Mouse (Mus musculus) intestine, embryonic 16.5 days (tissue): ENCODE data around the gene Gm45234. TPM values are rescaled to one million over a fixed set of nuclear protein-coding genes. Genes with fewer than 3 reads are reported as not detected.

Experiments
- ATAC-seq: fragments of 200-750 bp; cut with Nextera tagmentation; 2 replicates; pipeline ENCODE4 v1.8.0; 2017; ENCODE audit warnings: moderate TSS enrichment, moderate library complexity
- H3K27ac ChIP-seq: fragments of 300-500 bp; sonication (generic); 2 replicates; pipeline ENCODE4 v1.5.1; 2014; ENCODE audit warnings: mild to moderate bottlenecking, low read length
- H3K27me3 ChIP-seq: fragments of 300-500 bp; sonication (generic); replicated peaks from 2 replicates; pipeline ENCODE4 v1.6.1; 2014; ENCODE audit warnings: low read length, control low read depth, mixed read lengths; ENCODE audit not compliant: control insufficient read depth, insufficient read depth
- H3K36me3 ChIP-seq: fragments of 300-500 bp; sonication (generic); 2 replicates; pipeline ENCODE4 v1.6.1; 2014; ENCODE audit warnings: low read length, control low read depth; ENCODE audit not compliant: control insufficient read depth, insufficient read depth
- H3K4me1 ChIP-seq: fragments of 300-500 bp; sonication (generic); 2 replicates; pipeline ENCODE4 v1.6.1; 2014; ENCODE audit warnings: low read length, control low read depth, mixed read lengths; ENCODE audit not compliant: control insufficient read depth, insufficient read depth
- H3K4me2 ChIP-seq: fragments of 300-500 bp; sonication (generic); 2 replicates; pipeline ENCODE4 v1.6.1; 2014; ENCODE audit warnings: low read depth, low read length, control low read depth
- H3K4me3 ChIP-seq: fragments of 300-500 bp; sonication (generic); 2 replicates; pipeline ENCODE4 v1.5.1; 2014; ENCODE audit warnings: mild to moderate bottlenecking, low read length
- H3K9ac ChIP-seq: fragments of 300-500 bp; sonication (generic); 2 replicates; pipeline ENCODE4 v1.6.1; 2014; ENCODE audit warnings: low read depth, low read length
- H3K9me3 ChIP-seq: fragments of 300-500 bp; sonication (generic); 2 replicates; pipeline ENCODE4 v1.6.1; 2016; ENCODE audit warnings: low read length, control low read depth; ENCODE audit not compliant: control insufficient read depth
- WGBS: fragments of 180-500 bp; shearing (Covaris S2); extraction: QIAGEN DNeasy Blood & Tissue Kit; methylation state at CpG from one replicate; pipeline ENCODE4 v1.1.7; 2014; 5-methylcytosine and 5-hydroxymethylcytosine counted together
- polyA plus RNA-seq: library from polyadenylated mRNA; unstranded; fragments of >200 nt; fragmentation: Nextera tagmentation; extraction: Ambion mirVana; gene quantifications from 2 replicates; pipeline ENCODE4 v1.2.1, GENCODE M21; 2015

Gm45234 gene
- polyA plus RNA-seq, 1 experiment from 2014 or later, result not detected

DNA sequence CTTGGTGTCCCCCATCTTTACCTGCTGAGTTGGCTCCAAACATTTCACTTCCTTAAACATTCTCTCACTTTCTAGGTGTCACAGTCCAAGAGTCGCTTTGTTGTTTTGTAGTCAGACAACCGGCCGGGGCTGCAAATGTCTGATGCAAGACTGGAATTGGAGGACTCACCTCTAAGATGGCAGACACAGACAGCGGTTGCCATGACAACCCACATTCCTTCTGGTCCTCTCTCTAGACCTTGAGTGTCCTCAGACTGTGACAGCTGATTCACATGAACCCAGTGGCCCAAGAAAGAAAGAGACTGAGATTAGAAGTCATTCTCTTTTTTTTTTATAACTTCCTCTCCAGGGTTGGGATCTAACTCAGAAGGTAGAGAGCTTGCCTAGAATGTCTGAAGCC is 33.7 kb upstream of the Gm45234 start:
- Histone ChIP-seq H3K9ac (no peak overlapping the region), H3K4me3 (no peak overlapping the region), H3K27ac (no peak overlapping the region), H3K9me3 (no peaks in the 10 kb centered on the region), H3K4me2 (no peak overlapping the region), H3K4me1 (no peaks in the 10 kb centered on the region), H3K27me3 (no peaks in the 10 kb centered on the region), H3K36me3 (no peaks in the 10 kb centered on the region)
- ATAC-seq, result no peak
- WGBS, result 81% methylated on average over 4 of the region's 4 CpGs

DNA sequence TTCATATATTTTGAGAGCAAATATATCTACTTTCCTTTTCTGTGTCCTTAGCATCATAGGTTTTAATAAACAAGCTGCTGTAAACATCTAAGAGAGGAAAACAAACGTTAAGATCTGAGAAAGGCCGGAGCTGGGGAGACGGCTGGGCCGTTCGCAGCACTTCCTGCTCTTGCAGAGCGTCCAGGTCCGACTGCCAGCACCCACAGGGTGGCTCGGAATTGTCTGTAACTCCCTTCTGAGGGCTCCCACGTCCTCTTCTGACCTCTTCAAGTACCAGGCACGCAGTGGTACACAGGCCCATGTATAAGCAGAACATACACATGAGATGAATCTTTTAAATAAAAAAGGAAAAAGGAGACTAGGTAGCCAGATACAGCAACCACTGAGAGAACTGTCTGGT is 31.9 kb upstream of the Gm45234 start:
- ATAC-seq, result no peak
- no peaks in the 10 kb centered on the region for H3K9me3 ChIP-seq
- H3K4me3 ChIP-seq, result no peak overlapping the region
- H3K27me3 ChIP-seq, result no peaks in the 10 kb centered on the region
- no peak overlapping the region for H3K4me2 ChIP-seq
- no peaks in the 10 kb centered on the region for H3K36me3 ChIP-seq
- no peaks in the 10 kb centered on the region; the same call in 1 of the 2 replicates for H3K4me1 ChIP-seq
- H3K9ac ChIP-seq, result no peak overlapping the region
- 66% methylated on average over 10 of the region's 10 CpGs for WGBS
- H3K27ac ChIP-seq, result no peak overlapping the region

DNA sequence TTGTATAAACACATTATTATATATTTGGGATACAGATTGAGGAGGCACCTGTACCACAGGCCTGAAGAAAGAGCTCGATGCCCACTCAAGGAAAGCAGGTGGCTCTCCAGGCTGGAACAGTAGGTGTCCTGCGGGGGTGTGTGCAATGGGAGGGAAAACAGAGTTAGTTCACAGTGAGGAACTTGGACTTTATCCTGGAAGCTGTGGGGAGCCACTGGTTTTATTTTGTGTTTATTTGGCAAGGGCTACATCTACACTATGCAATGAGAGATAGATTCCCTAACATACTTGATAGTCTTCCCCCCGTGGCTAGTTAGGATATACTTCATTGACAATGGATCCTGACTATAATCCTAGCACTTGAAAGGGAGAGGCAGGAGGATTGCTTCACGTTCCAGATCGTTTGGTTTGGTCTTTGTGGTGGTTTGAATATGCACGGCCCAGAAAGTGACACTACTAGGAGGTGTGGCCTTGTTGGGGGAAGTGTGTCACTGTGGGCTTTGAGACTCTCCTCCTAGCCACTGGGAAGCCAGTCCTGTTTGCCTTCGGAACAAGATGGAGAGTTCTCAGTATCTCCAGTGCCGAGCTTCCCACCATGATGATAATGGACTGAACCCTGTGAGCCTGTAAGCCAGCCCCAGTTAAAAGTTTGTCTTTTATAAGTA is 31.1 kb upstream of the Gm45234 start:
- Histone ChIP-seq H3K4me2 (no peak overlapping the region), H3K9me3 (no peaks in the 10 kb centered on the region), H3K4me3 (no peak overlapping the region), H3K36me3 (no peaks in the 10 kb centered on the region), H3K27ac (no peak overlapping the region), H3K4me1 (no peaks in the 10 kb centered on the region; the same call in 1 of the 2 replicates), H3K27me3 (no peaks in the 10 kb centered on the region), H3K9ac (no peak overlapping the region)
- WGBS, result 49% methylated on average over 8 of the region's 8 CpGs
- no peak for ATAC-seq

DNA sequence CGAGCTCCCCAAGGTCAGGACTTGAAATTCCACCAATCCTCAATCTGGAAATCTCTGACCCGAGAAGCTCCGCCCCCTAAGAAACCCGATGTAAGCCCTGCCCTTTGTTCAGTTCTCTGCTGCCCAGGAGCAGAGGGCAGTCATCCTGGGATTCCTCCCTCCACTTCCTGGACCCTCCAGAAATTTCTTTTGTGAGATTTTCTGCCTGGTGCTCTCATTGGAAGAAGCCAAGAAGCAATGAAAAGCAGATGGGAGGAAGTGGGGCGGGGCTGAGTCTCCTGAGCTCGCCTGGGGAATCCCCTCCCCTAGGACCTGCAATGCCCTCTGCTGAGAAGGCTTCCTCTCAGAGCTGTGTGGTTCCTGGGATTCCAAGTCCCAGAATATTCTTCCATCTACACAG is 26.6 kb upstream of the Gm45234 start:
- 20% methylated on average over 6 of the region's 6 CpGs for WGBS
- ATAC-seq, result peak; percentile 53
- H3K27me3 ChIP-seq, result no peaks in the 10 kb centered on the region; the same call in 1 of the 2 replicates
- H3K36me3 ChIP-seq, result no peaks in the 10 kb centered on the region
- H3K4me3 ChIP-seq, result peak overlapping the region; percentile 33
- no peak overlapping the region for H3K27ac ChIP-seq
- H3K4me1 ChIP-seq, result no peaks in the 10 kb centered on the region; the same call in 1 of the 2 replicates
- no peak overlapping the region for H3K9ac ChIP-seq
- peak overlapping the region; percentile 30 for H3K4me2 ChIP-seq
- no peaks in the 10 kb centered on the region for H3K9me3 ChIP-seq

DNA sequence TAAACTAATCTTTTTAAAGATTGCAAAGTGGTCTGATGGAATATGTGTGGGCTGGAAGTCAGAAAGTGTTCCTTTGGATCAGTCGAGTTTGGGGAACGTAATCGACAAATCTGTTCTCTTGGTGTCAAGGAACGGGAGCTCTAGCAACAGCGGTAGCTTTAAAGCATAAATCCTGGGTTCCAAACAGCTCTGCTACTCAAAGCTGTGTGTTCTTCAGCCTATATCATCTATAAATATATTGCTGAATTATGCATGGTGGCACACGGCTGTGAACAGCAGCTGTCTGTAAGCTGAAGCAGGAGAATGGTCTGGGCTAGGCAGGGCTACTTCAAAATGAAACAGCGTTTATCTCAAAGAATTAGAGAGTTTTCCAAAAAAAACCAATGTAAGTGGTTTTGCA is 25.1 kb upstream of the Gm45234 start:
- no peak overlapping the region for H3K9ac ChIP-seq
- no peaks in the 10 kb centered on the region; the same call in 1 of the 2 replicates for H3K4me1 ChIP-seq
- H3K4me2 ChIP-seq, result no peak overlapping the region
- no peaks in the 10 kb centered on the region for H3K9me3 ChIP-seq
- H3K27ac ChIP-seq, result no peak overlapping the region
- WGBS, result 87% methylated on average over 7 of the region's 7 CpGs
- no peak for ATAC-seq
- no peak overlapping the region for H3K4me3 ChIP-seq
- H3K27me3 ChIP-seq, result no peaks in the 10 kb centered on the region; the same call in 1 of the 2 replicates
- no peaks in the 10 kb centered on the region for H3K36me3 ChIP-seq

DNA sequence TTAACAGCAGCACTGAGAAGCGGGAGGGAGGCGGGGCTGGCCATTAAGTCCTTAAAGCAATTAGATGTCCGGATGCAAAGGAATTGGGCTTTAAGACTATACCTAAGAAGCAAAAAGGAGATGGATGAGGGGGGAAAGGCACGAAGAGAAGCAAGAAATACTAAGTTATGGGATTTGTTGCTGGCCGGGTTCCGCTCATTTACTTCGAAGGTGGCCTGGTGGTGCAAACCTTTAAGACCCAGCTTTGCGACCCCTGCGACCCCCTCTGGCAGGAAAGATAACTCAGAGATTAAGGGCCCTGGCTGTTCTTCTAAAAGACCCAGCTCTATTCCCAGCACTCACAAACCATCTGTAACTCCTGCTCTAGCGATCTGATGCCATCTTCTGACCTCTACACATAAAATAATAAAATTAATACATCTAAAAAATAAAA is 24.2 kb upstream of the Gm45234 start:
- H3K9ac ChIP-seq, result 0 out of 2 replicates have a peak overlapping the region, but pooled peaks have one; percentile 3
- ATAC-seq, result peak; percentile 12; the same call in 1 of the 2 replicates
- H3K27ac ChIP-seq, result no peak overlapping the region
- WGBS, result 4% methylated on average over 10 of the region's 10 CpGs
- H3K27me3 ChIP-seq, result no peaks in the 10 kb centered on the region; the same call in 1 of the 2 replicates
- peak overlapping the region; percentile 61 for H3K4me2 ChIP-seq
- H3K9me3 ChIP-seq, result no peaks in the 10 kb centered on the region
- peak overlapping the region; percentile 42 for H3K4me3 ChIP-seq
- no peaks in the 10 kb centered on the region; the same call in 1 of the 2 replicates for H3K4me1 ChIP-seq
- H3K36me3 ChIP-seq, result no peaks in the 10 kb centered on the region

DNA sequence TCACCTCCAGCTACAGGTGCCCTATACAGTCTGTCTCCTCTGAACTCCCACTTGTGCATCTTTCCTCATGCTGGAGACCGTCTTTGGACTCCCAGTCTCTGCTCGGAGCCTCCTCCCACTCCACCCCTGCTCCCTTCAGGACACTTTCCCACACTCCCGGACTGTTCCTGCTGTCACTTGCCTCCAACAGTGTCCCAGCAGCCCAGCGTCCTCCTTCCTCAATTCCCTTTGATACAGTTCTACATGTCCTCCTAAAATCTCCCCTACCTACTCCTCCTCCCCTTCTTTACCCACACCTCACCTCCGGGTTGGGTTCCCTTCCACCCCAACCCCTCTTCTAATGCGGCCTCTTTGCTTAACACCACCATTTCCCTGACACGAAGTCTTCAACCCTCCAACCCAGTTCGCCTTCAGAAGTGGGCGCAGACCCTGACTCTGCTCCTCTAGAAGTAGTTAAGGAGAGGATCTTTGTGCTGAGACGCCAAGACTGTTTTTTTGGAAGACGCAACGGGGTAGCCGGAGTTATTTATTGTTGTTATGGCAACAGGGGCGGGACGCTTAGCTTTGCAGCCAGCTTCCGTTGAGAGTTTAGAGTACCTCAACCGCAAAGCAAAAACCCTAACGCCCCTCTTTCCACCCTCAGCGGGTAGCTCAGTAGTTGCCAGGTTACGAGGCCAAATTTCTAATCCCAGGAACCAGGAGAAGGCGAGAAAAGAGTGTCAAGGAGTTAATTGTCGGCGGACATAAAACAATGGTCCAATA is 23.6 kb upstream of the Gm45234 start, which contains the start of gene Lrrc23:
Gene Lrrc23 (minus strand): TSS at position 506 of the 762 bp plus-strand sequence.
- Histone ChIP-seq H3K4me1 (no peaks in the 10 kb centered on the region; the same call in 1 of the 2 replicates), H3K4me3 (peak within 1 kb of the TSS; percentile 42), H3K27ac (no peak within 1 kb of the TSS), H3K27me3 (no peaks in the 10 kb centered on the region; the same call in 1 of the 2 replicates), H3K4me2 (peak within 1 kb of the TSS; percentile 61), H3K9ac (0 out of 2 replicates have a peak within 1 kb of the TSS, but pooled peaks have one; percentile 3), H3K9me3 (no peaks in the 10 kb centered on the region), H3K36me3 (no peaks in the 10 kb centered on the region)
- WGBS, result 3% methylated on average over 23 of the region's 23 CpGs
- peak; percentile 59 for ATAC-seq

DNA sequence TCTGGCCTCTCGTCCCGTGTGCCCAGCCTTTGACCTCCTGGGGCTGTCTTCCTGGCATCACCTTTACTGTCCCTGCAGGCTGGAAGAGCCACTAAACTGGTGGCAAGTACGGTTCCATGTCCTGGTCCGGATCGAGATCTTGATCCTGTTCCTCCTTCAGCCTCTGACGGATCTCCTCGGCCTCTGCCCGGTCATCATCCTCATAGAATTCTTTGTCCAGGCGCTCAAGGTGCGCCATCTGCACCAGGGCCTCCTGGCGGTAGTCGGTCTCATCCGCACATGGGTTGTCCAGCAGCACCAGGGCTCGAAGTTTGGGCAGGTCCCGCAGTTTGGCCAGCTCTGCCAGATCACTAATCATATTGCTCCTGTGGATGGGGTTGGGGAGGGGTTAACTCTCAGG is 14.7 kb upstream of the Gm45234 start:
- Histone ChIP-seq H3K36me3 (no peaks in the 10 kb centered on the region), H3K9me3 (no peaks in the 10 kb centered on the region), H3K27me3 (peaks cover 5% of the 10 kb centered on the region), H3K4me2 (no peak overlapping the region), H3K4me3 (no peak overlapping the region), H3K4me1 (peaks cover 17% of the 10 kb centered on the region), H3K9ac (no peak overlapping the region), H3K27ac (no peak overlapping the region)
- WGBS, result 86% methylated on average over 15 of the region's 15 CpGs
- no peak for ATAC-seq

DNA sequence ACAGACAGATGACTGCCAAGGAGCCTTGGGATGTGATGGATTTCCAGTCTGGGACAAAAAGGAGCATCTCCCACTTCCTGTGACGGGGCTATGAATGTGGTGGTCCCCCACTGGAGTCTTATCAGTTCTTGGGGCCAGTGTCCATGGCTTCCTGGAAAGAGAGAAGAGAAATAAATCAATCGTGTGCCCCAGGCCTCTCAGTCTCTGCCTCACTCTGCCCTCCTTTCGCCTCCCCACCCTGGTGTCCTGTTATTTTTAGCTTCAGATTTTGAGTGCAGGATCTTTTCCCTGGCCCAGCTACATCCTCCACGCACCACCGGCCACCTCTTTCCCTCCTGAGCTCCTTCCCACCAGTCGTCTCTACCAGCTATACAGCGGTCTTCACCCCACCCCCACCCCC is 14.2 kb upstream of the Gm45234 start:
- Histone ChIP-seq H3K9ac (0 out of 2 replicates have a peak overlapping the region, but pooled peaks have one; percentile 69), H3K36me3 (no peaks in the 10 kb centered on the region), H3K4me3 (peak overlapping the region; percentile 57), H3K4me1 (peaks cover 17% of the 10 kb centered on the region), H3K9me3 (no peaks in the 10 kb centered on the region), H3K27ac (no peak overlapping the region), H3K4me2 (peak overlapping the region; percentile 82), H3K27me3 (peaks cover 5% of the 10 kb centered on the region)
- 58% methylated on average over 7 of the region's 7 CpGs for WGBS
- no peak for ATAC-seq
